Mouse (Mus musculus): ENCODE measurements around the gene Best2.
A peak's percentile ranks its signal among the peaks of the same experiment; 100 is the strongest.

The Best2 gene

DNA sequence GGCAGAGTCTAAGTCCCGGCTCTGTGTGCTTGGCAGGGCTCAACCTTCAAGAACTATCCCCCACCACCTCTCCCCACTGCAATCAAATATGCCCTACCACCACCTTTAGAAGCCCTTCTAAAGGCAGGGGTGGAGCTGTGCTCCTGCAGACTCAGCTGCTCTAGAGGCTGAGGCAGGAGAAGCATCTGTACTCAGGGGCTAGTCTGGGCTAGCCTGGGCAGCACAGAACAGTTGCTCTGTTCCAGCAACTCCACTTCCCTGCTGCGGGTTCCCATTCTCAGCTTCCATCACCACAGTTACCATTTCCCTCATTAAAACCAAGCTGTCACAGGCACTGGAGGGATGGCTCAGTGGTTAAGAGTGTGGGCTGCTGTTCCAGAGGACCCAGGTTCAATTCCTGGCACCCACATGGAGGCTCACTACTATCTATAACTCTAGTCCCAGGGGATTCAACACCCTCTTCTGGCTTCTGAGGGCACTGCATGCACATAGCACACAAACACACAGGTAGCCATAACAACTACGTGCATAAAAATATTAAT lies 7.3 kb upstream of the Best2 start:
- DNase-seq = no peak

DNA sequence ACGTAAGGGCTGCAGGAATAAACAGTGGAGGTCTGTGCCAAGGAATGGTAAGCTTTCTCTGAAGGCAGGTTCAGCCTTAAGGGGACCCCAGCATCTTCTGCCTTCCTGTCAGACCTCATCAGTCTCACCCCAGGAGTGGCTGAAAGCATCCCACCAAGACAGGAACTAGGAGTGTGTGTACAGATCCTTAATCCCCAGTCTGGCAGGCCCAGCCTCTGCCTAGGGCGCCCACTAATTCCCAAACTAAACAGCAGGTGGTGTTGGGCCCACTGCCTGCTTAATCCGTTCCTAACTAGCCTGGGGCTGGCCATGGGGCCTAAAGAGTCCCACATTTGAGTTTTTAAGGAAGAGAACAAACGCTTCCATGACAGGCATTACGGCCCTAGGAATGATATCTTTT lies 2.9 kb upstream of the Best2 start:
- DNase-seq = no peak

DNA sequence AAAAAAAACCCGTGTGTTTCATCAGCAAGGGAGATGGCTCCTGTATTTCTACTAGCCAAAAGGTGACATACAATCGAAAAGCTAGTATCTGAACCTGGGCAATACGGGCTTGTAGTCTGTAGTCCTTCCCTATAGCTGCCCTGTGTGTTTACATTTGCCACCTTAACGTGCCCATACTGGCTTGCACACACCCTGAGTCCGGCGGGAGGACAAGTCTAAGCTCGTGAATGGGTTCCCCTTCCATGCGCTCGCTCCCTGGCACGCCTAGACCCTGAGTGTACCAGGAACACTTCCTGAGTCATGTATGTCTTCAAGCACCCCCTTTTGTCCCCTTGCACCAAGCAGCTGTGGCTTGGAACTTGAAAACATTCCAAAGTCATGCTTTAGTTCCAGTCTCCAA lies 2.4 kb upstream of the Best2 start:
- no peak for DNase-seq

DNA sequence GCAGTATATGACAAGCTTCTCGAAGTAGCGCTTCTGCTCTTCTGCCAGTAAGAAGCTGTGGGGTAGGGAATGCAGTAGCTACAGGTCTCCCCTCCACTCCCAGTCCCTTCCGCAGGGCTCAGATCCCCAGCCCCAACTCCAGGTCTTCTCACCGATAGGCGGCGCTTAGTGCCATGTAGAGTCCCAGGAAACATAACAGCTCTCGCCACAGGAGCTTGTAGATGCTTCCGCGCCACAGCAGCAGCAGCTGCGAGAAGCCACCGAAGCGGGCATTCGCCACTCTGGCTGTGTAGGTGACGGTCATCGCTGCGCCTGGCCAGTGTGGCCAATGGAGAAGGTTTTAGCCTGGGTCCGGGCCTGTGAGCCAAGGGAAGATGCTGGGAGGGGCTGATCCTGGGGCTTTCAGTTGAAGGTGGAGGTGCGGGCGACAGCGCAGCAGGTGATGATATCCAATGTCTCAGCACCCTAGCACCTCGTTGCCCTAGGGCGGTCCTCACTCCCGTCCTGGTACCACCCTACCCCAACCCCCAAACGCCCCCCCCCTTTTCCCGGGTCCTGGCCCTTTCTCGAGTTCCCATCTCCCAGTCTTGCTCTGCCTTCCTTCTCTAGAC lies 996 bp downstream of the Best2 start:
- DNase-seq = peak; percentile 79 to 84

DNA sequence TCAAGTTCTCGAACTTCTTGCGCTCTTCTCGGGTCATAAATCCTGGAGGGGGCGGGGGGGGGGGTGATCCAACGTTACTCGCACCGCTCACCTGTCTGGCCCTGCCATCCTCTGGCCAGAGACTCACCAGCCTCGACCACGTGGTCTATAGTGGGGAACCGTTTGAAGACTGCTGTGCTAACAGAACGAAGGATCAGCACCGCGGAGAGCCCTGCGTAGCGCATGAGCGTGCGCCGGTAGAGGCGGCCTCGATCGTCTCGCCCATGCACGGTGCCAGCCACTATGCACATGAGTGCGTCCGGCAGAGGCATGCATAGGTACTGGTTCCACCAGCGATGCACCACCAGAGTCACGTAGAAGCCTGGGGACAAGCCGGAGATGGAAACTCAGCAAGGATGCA lies 3.1 kb downstream of the Best2 start:
- DNase-seq = no peak

DNA sequence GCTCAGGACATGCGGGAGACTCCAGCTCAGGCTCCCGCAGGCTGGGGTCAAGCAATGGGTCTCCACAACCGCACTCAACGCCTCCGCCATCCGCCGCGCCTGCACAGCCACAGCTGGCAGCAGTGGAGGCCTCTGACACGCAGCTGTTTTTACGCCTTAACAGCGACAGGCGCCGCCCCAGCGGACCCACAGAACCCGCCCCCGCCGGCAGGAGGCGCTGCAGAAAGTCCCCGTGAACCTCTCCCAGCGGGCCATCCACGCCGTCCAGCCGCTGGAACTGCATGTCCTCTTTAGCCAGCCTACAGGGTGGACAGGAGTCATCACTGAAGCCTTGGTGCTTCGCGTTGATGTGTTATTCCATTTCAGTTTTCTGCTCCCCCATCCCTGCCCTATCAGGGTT lies 6.6 kb downstream of the Best2 start:
- DNase-seq = no peak

DNA sequence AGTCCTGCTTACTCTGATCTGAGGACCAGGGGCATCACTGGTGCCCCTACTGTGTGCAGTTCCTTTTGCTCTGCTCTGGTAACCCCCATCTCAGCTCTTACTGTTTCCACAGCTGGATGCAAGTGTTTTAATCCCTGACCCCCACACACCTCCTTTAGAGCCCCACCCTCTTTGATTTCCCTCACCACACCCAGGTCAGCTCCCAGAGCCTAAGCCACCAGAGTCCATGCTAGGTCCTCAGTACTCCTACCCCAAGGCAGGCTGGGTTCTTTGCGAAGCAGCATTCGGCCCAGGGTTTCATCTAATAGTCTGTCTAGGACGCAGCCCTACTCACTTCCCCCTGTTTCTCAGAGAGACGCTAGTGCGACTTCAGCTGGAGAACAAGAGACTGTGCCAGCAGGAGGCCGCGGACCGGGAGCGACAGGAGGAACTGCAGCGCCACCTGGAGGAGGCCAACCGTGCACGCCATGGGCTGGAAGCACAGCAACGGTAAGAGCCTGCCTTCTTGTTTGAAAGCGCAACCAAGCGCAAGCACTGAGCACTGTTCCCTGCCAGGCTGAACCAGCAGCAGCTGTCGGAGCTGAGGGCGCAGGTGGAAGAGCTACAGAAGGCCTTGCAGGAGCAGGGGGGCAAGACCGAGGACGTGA lies 16.6 kb downstream of the Best2 start:
- peak; percentile 96 to 97 for DNase-seq

DNA sequence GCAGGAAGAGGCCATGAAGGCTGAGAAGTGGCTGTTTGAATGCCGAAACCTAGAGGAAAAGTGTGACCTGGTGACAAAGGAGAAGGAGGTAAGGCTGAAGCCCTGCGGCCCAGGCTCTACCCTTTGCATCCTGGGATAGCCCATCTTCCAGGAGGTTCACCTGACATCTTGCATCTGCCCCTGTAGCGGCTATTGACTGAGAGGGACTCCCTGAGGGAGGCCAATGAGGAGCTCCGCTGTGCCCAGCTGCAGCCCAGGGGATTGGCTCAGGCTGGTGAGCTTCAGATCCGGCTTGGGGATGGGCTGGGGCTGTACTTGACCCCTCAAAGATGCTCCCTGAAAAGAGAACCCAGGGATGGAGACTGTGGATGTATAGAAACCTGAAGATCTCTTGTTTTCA lies 17.4 kb downstream of the Best2 start:
- no peak for DNase-seq

DNA sequence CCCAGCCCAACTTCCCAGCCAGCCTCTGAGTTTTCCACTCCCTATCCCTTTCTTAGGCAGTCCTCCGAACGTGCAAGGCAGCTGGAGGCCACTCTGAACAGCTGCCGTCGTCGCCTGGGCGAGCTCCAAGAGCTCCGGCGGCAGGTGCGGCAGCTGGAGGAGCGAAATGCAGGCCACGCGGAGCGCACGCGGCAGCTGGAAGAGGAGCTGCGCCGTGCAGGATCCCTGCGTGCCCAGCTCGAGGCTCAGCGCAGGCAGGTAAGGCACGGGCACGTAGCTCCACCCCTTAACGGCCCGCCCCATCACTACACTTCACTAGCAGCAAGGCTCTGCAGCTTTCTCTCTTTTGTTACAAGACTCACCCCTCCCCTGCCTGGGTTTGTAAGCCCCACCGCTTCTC lies 18.7 kb downstream of the Best2 start:
- peak in 1 of 2 experiments; percentile 11 for DNase-seq

DNA sequence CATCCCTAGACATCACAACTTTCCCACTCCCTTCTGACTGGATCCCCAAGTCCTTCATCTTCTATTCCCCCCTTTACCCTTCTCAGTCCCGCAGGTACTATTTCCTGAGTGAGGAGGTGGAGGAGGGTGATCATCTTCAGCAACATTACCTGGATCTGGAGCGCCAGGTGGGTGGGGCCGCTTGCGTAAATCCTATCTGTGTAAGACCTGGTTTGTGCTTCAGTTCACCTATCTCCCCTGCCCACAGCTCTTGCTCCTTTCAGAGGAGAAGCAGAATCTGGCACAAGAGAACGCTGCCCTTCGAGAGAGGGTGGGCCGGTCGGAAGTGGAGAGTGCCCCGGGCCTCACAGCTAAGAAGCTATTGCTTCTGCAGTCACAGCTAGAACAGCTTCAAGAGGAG lies 20.0 kb downstream of the Best2 start:
- peak in 1 of 2 experiments; percentile 2 for DNase-seq

DNA sequence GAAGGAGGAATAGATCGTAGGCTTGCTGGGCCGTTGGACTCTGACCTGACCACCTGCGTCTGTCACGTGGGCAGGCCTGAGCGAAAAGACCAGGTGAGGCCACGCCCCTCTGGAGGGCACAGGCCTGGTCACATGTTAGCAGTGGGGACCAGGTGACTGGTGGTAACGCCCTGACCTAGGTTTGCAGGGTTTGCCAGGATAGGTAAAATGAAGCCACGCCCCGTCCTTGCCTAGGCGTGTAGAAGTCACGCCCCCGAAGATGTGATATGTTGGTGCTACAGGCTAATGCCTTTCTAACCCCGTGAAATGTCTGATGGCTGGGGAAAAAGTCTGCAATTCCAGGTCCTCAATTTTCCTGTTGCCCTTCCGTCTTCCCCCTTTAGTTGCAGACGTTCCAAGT lies 23.5 kb downstream of the Best2 start:
- peak in 1 of 2 experiments; percentile 64 for DNase-seq

DNA sequence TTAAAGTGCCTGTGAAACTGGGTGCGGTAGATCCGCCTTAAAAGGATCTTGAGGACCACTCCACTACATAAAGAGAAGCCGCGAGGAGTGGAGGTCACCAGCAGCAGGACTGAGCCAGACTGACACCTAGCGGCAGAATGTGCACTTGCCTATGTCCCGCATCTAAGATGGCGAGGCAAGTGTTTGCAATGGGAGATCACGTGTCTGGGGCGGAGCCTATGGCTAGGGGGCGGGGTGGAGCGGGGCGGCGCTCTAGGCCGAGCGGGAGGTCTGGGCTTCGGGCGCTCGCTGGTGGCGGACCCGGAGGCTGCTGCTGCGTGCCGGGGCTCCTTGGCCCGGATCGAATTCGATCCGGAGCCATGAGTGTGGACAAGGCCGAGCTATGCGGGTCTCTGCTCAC lies 24.0 kb downstream of the Best2 start, which contains the start of gene Hook2:
Hook2 (plus strand) TSS at position 255 of the 400 bp plus-strand sequence.
- peak; percentile 96 to 98 for DNase-seq

DNA sequence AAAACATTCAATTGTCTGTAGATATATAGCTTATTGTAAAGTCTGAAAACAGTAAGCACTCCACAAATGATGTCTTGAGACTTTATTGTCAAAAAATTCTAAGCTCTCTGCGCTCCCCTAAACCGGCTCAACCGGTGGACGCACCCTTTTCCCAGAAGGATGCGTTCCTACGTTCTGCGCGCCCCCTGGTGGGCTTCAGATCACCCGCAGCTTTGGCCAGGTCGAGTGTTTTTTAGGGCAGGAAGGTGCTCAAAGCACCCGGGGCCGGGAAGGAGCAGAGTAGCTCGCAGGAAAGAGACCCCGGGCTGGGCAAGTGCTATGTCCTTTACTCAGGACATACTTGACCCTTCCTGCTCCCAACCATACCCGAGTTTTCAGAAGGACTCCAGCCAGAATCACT lies 24.5 kb downstream of the Best2 start:
- DNase-seq = peak; percentile 91 to 95

DNA sequence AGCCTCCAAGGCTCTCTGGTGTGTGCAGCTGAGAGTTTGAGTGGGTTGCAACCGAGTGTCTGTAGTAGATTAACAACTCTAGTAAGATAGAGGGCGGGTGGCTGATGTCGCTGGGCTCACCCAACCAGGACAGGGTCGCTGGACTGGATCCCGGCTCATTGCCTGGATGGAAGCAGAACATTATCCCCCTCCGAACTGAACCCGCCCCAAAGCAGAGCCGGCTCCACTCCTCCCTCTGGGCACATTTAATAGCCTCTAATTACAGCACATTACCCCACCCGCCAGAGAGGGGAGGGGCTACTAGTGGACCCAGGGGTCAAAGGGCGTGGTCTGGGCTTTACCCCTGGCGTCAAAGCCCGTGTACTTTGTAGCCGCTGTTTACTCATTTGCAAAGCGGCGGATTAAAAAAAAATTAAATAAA lies 25.0 kb downstream of the Best2 start:
- DNase-seq = peak; percentile 45 to 47

DNA sequence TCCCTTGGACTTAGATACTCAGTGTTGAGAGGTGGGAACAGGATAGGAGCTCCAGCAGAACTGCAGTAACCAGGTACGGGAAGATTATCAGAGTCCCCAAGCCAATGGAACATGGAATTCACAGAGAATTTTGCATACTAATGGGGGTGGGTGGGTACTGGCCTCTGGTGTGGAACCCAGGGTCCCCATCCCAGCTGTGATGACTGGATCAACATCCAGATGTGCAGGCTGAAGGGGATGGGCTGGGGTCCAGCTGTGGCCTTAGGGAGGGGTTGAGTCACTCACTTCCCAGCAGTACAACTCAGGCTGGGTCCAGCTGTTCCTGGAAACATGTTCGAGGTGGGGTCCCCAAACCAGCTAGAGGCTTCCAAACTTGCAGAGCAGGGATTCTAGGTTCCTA lies 26.4 kb downstream of the Best2 start:
- DNase-seq = no peak

DNA sequence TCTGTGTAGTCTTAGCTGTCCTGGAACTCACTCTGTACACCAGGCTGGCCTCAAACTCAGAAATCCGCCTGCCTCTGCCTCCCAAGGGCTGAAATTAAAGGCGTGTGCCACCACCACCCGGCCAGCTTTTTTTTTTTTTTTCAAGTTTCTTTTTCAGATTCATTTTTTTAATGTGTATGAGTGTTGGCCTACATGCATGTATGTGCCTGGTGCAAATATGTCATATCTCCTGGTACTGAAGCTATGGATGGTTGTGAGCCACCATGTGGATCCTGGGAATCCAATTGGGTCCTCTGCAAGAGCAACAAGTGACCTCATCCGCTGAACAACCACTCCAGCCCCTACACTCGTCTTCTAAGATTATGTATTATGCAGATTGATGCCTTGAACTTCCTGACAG lies 26.9 kb downstream of the Best2 start:
- DNase-seq = peak in 1 of 2 experiments; percentile 6

DNA sequence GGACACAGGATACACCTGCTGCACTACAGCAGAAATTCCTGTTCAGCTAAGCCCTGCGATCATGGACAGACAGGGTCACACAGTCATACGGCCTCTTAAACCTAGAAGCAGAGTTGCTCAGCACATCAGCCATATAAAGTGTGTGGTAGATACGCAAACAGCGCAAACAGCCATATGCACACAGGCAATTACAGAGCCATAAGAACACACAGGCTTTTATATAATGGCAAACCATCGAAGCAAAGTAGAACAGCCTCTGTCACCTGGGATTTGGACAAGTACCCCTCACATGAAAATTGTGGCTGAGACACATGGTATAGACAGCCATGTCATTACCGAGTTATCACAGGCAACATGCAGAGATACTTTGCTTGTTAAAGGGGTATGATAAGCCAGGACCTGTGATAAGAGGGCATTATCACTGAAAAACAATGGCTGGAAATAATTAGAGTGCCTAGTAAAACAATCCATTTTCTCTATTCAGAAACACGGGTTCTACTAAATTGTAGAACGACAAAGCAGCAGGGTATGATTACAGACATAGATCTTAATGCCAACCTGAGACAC lies 27.9 kb downstream of the Best2 start:
- DNase-seq = no peak

DNA sequence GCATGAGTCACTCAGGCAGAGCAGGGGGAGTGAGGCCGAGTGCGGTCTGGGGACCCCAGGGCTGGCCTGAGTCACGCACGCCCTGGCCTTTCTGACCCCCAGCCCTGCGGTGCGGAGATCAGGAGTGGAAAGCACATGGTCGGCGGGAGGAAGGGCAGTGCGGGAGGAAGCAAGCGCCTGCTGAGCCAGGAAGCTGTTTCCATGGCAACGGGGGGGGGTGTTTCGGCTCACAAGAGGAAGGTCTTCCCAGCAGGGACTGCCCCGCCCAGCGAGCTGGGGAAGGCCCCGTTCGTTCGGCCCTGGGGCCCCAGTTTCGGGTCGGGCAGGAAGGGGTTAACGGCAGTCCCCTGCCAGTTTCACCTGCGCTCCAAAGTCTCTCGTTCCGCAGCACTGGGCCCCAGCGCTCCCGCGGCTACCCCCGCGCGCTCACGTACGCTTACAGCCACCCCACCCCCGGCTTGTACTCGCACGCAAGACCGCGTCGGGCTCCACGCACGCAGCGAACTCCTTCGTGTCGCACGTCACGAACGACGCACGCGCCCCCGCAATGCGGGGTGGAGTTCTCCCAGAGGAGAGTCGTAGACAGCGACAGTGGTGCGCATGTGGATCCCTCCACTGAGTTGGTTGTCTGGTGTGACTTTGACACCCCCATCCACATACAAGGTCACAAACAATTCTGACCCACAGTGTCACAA lies 28.5 kb downstream of the Best2 start:
- DNase-seq = peak; percentile 91 to 94

DNA sequence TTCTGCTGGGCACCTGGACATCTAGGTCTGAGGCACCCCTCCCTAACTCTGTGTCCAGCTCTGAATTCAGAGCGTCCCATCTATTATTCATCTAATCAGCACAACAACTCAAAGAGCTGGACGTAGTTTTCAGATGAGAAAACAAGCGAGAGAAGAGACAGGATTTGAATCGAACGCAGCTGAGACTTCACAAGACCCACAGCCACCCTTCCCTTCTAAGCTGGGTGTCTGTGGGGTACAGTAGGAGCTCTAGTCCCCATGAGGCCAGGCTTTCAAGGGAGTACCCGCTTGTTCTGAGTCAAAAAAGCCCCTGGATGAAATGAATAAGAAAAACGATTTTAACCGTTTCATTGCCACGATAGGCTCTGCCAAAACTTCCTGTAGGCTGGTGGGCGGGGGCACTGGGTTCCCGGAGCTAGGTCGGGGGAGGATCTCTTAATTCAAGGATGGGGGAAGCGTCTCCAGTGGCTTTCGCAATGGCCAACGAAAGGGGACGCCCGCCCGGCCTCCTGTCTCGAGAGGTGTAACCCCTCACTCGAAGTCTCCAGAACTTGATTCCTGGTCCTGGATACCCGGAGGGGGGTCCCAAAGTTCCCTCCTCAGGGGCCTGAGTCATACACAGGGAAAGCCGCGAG lies 29.2 kb downstream of the Best2 start:
- no peak for DNase-seq

DNA sequence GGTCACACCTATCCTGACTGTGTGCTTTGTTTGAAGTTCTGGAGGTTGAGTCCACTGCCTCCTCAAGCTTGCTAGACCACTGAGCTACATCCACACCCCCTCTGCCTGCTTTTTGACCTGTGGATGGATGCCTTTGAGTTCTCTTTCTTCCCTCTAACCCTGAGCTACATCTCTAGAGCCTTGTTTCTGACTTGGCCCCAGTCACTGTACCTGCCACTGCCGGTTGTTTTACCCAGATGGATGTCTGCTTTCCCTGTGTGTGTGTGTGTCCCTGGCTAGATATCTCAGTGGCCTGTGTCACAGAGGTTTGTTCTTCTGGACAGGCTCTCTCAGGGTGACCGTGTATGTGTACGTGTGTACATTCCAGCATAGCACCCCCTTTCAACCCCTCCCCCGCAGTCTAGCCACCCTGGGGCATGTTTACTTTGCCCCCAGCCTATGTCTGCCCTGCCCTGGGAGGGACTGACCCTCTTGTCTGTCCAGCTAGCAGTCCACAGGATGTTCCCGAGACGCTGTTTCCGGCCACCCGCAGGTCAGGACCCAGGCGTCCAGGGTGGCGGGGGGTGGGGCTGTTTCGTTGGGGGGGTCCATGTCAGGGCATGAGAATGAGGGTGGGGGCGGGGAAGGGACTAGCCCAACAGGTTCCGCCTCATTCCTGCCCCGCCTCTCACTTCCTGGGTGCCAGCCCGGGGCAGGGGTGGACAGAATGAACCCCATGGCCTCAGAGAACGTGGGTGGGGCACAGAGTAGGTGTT lies 29.9 kb downstream of the Best2 start:
- DNase-seq = no peak

DNA sequence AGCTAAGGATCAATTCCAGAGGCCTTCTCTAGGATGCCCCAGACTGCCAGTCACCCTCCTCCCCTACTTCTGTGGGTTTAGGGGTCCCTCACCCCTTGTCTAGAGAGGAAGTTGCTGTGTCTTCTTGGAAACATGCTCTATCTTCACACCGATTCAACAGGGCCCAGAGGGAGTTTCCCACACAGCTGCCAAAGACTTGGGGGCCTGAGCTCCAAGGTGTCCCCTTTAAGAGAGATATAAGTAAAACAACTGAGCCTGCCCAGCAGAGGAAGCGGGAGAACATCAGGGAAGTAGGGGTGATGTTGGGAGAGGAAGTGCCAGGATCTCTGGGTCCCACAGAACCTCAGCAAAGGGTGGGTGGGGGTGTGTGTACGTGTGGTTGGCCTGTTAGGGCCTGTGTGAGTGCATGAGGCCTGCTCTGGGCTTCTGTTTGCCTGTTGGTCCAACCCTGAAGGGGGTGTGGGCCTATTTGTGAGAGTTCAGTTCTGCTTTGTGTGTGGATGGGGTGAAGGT lies 31.8 kb downstream of the Best2 start:
- DNase-seq = no peak
